Mouse (Mus musculus): ENCODE measurements around the gene 3110040N11Rik.

The 3110040N11Rik gene

GRCm38 (mm10) chr7:81738720-81739385, 50.4 kb downstream of the 3110040N11Rik start:
- no peak for DNase-seq (ENCODE audit: low read depth in 2 of 2, low spot score in 2 of 2)

- DNase-seq (ENCODE audit: low read depth in 2 of 2, low spot score in 2 of 2) = no peak
These were observed 53.8 kb downstream of the 3110040N11Rik start for GRCm38 (mm10) chr7:81735300-81736048.

GRCm38 (mm10) chr7:81732183-81733089, 56.8 kb downstream of the 3110040N11Rik start:
- DNase-seq (ENCODE audit: low read depth in 2 of 2, low spot score in 2 of 2) = no peak

Data from CD8-positive naive resting alpha-beta T cell, adult 2 months (primary cell).